Mouse (Mus musculus) CH12.LX (cell line): ENCODE data around the gene Slc30a5. TPM values are rescaled to one million over a fixed set of nuclear protein-coding genes. Genes with fewer than 3 reads are reported as not detected.
A peak's percentile ranks its signal among the peaks of the same experiment; 100 is the strongest.

ENCODE experiments used
- DNase-seq: peaks from one replicate; pipeline ENCODE4 v3.0.0-alpha.2; 2013; ENCODE audit errors: extremely low read depth
- H3K27ac ChIP-seq: 2 replicates; pipeline ENCODE4 v1.5.1; 2012; ENCODE audit warnings: low read depth, mild to moderate bottlenecking, control low read depth, moderate library complexity; ENCODE audit not compliant: insufficient read depth
- H3K27me3 ChIP-seq: replicated peaks from 2 replicates; pipeline ENCODE3; 2012; ENCODE audit warnings: inconsistent platforms
- H3K36me3 ChIP-seq, 2 experiments: replicated peaks in 1 of 2; 2 replicates each; pipeline versions ENCODE3 to v1.6.1; 2012; ENCODE audit warnings: inconsistent platforms in 1 of 2, low read length in 1 of 2, mild to moderate bottlenecking in 1 of 2, mixed read lengths in 1 of 2, moderate library complexity in 1 of 2; ENCODE audit not compliant: control insufficient read depth in 1 of 2, insufficient read depth in 1 of 2
- H3K4me1 ChIP-seq, 2 experiments: 2 replicates each; pipeline ENCODE4 v1.6.1; 2012; ENCODE audit warnings: inconsistent platforms in 1 of 2, moderate library complexity in 1 of 2; ENCODE audit not compliant: insufficient read depth in 2 of 2, control insufficient read depth in 1 of 2
- H3K4me2 ChIP-seq: 2 replicates; pipeline ENCODE4 v1.6.1; 2012; ENCODE audit warnings: low read depth, mild to moderate bottlenecking, control low read depth; ENCODE audit not compliant: poor library complexity, insufficient read depth, severe bottlenecking
- H3K4me3 ChIP-seq, 3 experiments: fragments of 150-350 bp in 1 of 3; sonication (generic) in 1 of 3; replicated peaks in 1 of 3; 2 replicates each; pipeline versions ENCODE3 to v1.5.1; 2011 to 2012; ENCODE audit warnings: low read depth in 2 of 3, low read length in 2 of 3, mild to moderate bottlenecking in 2 of 3, moderate library complexity in 2 of 3, control low read depth in 1 of 3, improper control_type of control experiment in 1 of 3, inconsistent platforms in 1 of 3, mixed read lengths in 1 of 3; ENCODE audit not compliant: poor library complexity in 1 of 3
- H3K79me2 ChIP-seq: replicated peaks from 2 replicates; pipeline ENCODE4 v1.6.1; 2012; ENCODE audit warnings: mild to moderate bottlenecking, moderate library complexity; ENCODE audit not compliant: control insufficient read depth, poor library complexity, insufficient read depth, severe bottlenecking; ENCODE audit errors: extremely low read depth
- H3K9ac ChIP-seq: 2 replicates; pipeline ENCODE4 v1.6.1; 2012; ENCODE audit warnings: low read depth, mild to moderate bottlenecking, control low read depth, moderate library complexity; ENCODE audit not compliant: insufficient read depth
- H3K9me3 ChIP-seq: replicated peaks from 2 replicates; pipeline ENCODE3; 2012; ENCODE audit warnings: low read length, inconsistent platforms, mixed read lengths
- BHLHE40 ChIP-seq: IDR thresholded peaks from 2 replicates; pipeline ENCODE4 v1.6.1; 2011; ENCODE audit warnings: mild to moderate bottlenecking, low read depth, low read length, improper control_type of control experiment
- CHD1 ChIP-seq: IDR thresholded peaks from 2 replicates; pipeline ENCODE4 v1.6.1; 2012; ENCODE audit warnings: low read depth, low read length, improper control_type of control experiment, inconsistent platforms
- CTCF ChIP-seq, 2 experiments: IDR thresholded peaks in 1 of 2; conservative IDR thresholded peaks in 1 of 2; 2 replicates each; pipeline ENCODE4 v1.5.1; 2011 to 2012; ENCODE audit warnings: low read depth in 2 of 2, low read length in 2 of 2, improper control_type of control experiment in 1 of 2, inconsistent platforms in 1 of 2, mild to moderate bottlenecking in 1 of 2, moderate library complexity in 1 of 2
- E2F4 ChIP-seq: IDR thresholded peaks from 2 replicates; pipeline ENCODE4 v1.6.1; 2011; ENCODE audit warnings: low read depth, low read length, improper control_type of control experiment; ENCODE audit not compliant: insufficient replicate concordance
- ELF1 ChIP-seq: IDR thresholded peaks from 2 replicates; pipeline ENCODE4 v1.6.1; 2014; ENCODE audit warnings: low read depth, mild to moderate bottlenecking, inconsistent platforms, low read length, improper control_type of control experiment
- EP300 ChIP-seq: IDR thresholded peaks from 2 replicates; pipeline ENCODE4 v1.6.1; 2011; ENCODE audit warnings: low read length, improper control_type of control experiment
- ETS1 ChIP-seq: conservative IDR thresholded peaks from 2 replicates; pipeline ENCODE4 v1.6.1; 2012; ENCODE audit warnings: low read depth, mild to moderate bottlenecking, inconsistent platforms, low read length, improper control_type of control experiment, moderate library complexity
- GABPA ChIP-seq: IDR thresholded peaks from 2 replicates; pipeline ENCODE4 v1.6.1; 2012; ENCODE audit warnings: low read depth, low read length, improper control_type of control experiment, inconsistent platforms; ENCODE audit not compliant: insufficient replicate concordance
- IRF4 ChIP-seq: IDR thresholded peaks from 2 replicates; pipeline ENCODE4 v1.6.1; 2014; ENCODE audit warnings: low read depth, mild to moderate bottlenecking, inconsistent platforms, low read length, improper control_type of control experiment
- JUN ChIP-seq: IDR thresholded peaks from 2 replicates; pipeline ENCODE4 v1.6.1; 2011; ENCODE audit warnings: low read depth, mild to moderate bottlenecking, low read length, improper control_type of control experiment, moderate library complexity; ENCODE audit not compliant: insufficient read depth
- JUND ChIP-seq: conservative IDR thresholded peaks from 2 replicates; pipeline ENCODE4 v1.6.1; 2011; ENCODE audit warnings: low read depth, low read length, improper control_type of control experiment
- KAT2A ChIP-seq: IDR thresholded peaks from 2 replicates; pipeline ENCODE4 v1.6.1; 2012; ENCODE audit warnings: low read length, improper control_type of control experiment, inconsistent platforms; ENCODE audit not compliant: insufficient replicate concordance
- MAFK ChIP-seq: IDR thresholded peaks from 2 replicates; pipeline ENCODE4 v1.6.1; 2011; ENCODE audit warnings: low read length, improper control_type of control experiment; ENCODE audit not compliant: insufficient replicate concordance
- MAX ChIP-seq: IDR thresholded peaks from 2 replicates; pipeline ENCODE4 v1.6.1; 2011; ENCODE audit warnings: low read length, improper control_type of control experiment
- MAZ ChIP-seq: IDR thresholded peaks from 2 replicates; pipeline ENCODE4 v1.6.1; 2012; ENCODE audit warnings: low read depth, mild to moderate bottlenecking, inconsistent platforms, low read length, improper control_type of control experiment, moderate library complexity
- MEF2A ChIP-seq: IDR thresholded peaks from 2 replicates; pipeline ENCODE4 v1.6.1; 2014; ENCODE audit warnings: low read depth, mild to moderate bottlenecking, inconsistent platforms, low read length, improper control_type of control experiment, borderline replicate concordance
- NRF1 ChIP-seq: IDR thresholded peaks from 2 replicates; pipeline ENCODE4 v1.6.1; 2014; ENCODE audit warnings: low read depth, mild to moderate bottlenecking, inconsistent platforms, low read length, improper control_type of control experiment, moderate library complexity
- PAX5 ChIP-seq: IDR thresholded peaks from 2 replicates; pipeline ENCODE4 v1.6.1; 2012; ENCODE audit warnings: low read length, inconsistent platforms, mixed read lengths
- POLR2A ChIP-seq: IDR thresholded peaks from 2 replicates; pipeline ENCODE4 v1.6.1; 2011; ENCODE audit warnings: low read depth, mild to moderate bottlenecking, improper control_type of control experiment, low read length
- SMC3 ChIP-seq: IDR thresholded peaks from 2 replicates; pipeline ENCODE4 v1.6.1; 2011; ENCODE audit warnings: low read depth, low read length, improper control_type of control experiment
- TBP ChIP-seq: conservative IDR thresholded peaks from 2 replicates; pipeline ENCODE4 v1.6.1; 2011; ENCODE audit warnings: low read depth, low read length, improper control_type of control experiment
- TCF12 ChIP-seq: IDR thresholded peaks from 2 replicates; pipeline ENCODE4 v1.6.1; 2014; ENCODE audit warnings: low read depth, mild to moderate bottlenecking, inconsistent platforms, low read length, improper control_type of control experiment
- UBTF ChIP-seq: IDR thresholded peaks from 2 replicates; pipeline ENCODE4 v1.6.1; 2012; ENCODE audit warnings: low read depth, mild to moderate bottlenecking, inconsistent platforms, low read length, improper control_type of control experiment, moderate library complexity
- ZKSCAN1 ChIP-seq: IDR thresholded peaks from 2 replicates; pipeline ENCODE4 v1.6.1; 2012; ENCODE audit warnings: low read depth, inconsistent platforms, low read length, improper control_type of control experiment, borderline replicate concordance
- ZMIZ1 ChIP-seq: IDR thresholded peaks from 2 replicates; pipeline ENCODE4 v1.6.1; 2012; ENCODE audit warnings: low read depth, mild to moderate bottlenecking, inconsistent platforms, low read length, improper control_type of control experiment
- ZNF384 ChIP-seq: IDR thresholded peaks from 2 replicates; pipeline ENCODE4 v1.6.1; 2012; ENCODE audit warnings: low read depth, low read length, improper control_type of control experiment, inconsistent platforms
- dilution Hi-C: fragments of 300-500 bp; cut with MboI; formaldehyde crosslinking; loops from 2 replicates; pipeline ENCODE4 v1.14.3; 2020; ENCODE audit warnings: low sequenced_read_pairs; ENCODE audit not compliant: extremely low pct_unique_long_range_greater_than_20kb, extremely low pct_ligation_motif_present
- in situ Hi-C: fragments of 300-500 bp; cut with MboI; formaldehyde crosslinking; loops from 3 replicates; pipeline ENCODE4 v1.14.3; 2019; ENCODE audit warnings: low sequenced_read_pairs, low pct_ligation_motif_present, low pct_unique_long_range_greater_than_20kb, mixed read lengths
- polyA plus RNA-seq: library from polyadenylated mRNA; unstranded; fragments of >175 nt; gene quantifications from 2 replicates; pipeline ENCODE4 v1.2.1, GENCODE M21; 2012; ENCODE audit warnings: low read depth; ENCODE audit not compliant: insufficient read length
- total RNA-seq, 2 experiments: library from RNA; depleted of rRNA; stranded (reverse); fragments of 300-350 nt in 1 of 2; fragments of >200 nt in 1 of 2; gene quantifications; 2 replicates each; pipeline ENCODE4 v1.2.3; 2012 to 2014

The Slc30a5 gene
- total and polyA plus RNA-seq, 3 experiments, result 54.4 to 99.9 (median 65.9) TPM

DNA sequence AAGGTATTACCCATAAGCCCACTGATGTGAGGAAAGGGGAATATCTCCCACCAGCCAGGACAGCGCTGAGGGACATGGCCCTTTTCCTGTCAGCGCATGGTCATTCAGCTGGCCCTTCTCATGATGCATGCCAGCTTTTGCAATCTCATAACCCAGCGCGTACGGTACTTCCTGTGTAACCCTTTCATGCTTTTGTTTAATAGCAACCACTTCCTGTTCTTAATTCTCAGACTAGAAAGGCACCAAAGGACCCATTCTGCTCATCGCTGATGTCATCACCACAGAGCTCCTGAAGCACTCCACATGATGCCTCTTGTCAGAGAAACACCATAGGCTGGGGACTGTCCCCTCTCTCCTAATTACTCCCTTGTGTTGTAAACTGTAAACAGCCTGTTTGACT, 33.1 kb upstream of the Slc30a5 start:
- DNase-seq, result peak; percentile 90
- peak; percentile 77 for TF ChIP-seq JUND
- TF ChIP-seq TCF12, result 0 out of 2 replicates have a peak, but pooled peaks have one; percentile 44
- TF ChIP-seq CTCF (conservative IDR thresholded peaks at IDR 0.05 in 1 of 2, IDR thresholded peaks at IDR 0.05 in 1 of 2; ENCODE audit: low read depth in 2 of 2, low read length in 2 of 2), result no peak
- TF ChIP-seq ETS1, result peak; percentile 67
- 0 out of 2 replicates have a peak, but pooled peaks have one; percentile 33 for TF ChIP-seq IRF4
- no peak for TF ChIP-seq UBTF
- peak; percentile 58 for TF ChIP-seq JUN
- TF ChIP-seq ELF1, result peak; percentile 81
- peak; percentile 52; the same call in 1 of the 2 replicates for TF ChIP-seq MAX
- no peak for TF ChIP-seq ZNF384
- no peak for TF ChIP-seq KAT2A
- no peak for TF ChIP-seq MAFK
- TF ChIP-seq MAZ, result no peak
- TF ChIP-seq SMC3, result no peak
- no peak for TF ChIP-seq TBP
- no peak for TF ChIP-seq E2F4
- peak; percentile 42 for TF ChIP-seq POLR2A
- TF ChIP-seq MEF2A, result 0 out of 2 replicates have a peak, but pooled peaks have one; percentile 54
- TF ChIP-seq CHD1, result no peak
- no peak for TF ChIP-seq ZKSCAN1
- TF ChIP-seq NRF1, result no peak
- no peak for TF ChIP-seq GABPA
- TF ChIP-seq BHLHE40, result 0 out of 2 replicates have a peak, but pooled peaks have one; percentile 37
- no peak for TF ChIP-seq ZMIZ1
- TF ChIP-seq PAX5, result no peak
- peak; percentile 61; the same call in 1 of the 2 replicates for TF ChIP-seq EP300
- TF ChIP-seq, all 38 proteins: peak for 11
- peak overlapping the region; percentile 58; the same call in 1 of the 2 replicates for H3K27ac ChIP-seq
- H3K9me3 ChIP-seq, result peaks cover 5% of the 10 kb centered on the region
- in situ Hi-C loops (no loop called here), dilution Hi-C loops (no loop called here)
- H3K4me1 ChIP-seq, result peaks cover 12 to 25% of the 10 kb centered on the region in 2 experiments
- no peak overlapping the region for H3K4me3 ChIP-seq
- no peaks in the 10 kb centered on the region for H3K27me3 ChIP-seq
- H3K4me2 ChIP-seq, result no peak overlapping the region
- H3K79me2 ChIP-seq, result no peaks in the 10 kb centered on the region
- H3K36me3 ChIP-seq, result peaks cover 2 to 52% of the 10 kb centered on the region in 2 experiments
- H3K9ac ChIP-seq, result no peak overlapping the region
